Mouse (Mus musculus): Measurements from ENCODE around the gene Fam172a. TPM values are rescaled to one million over a fixed set of nuclear protein-coding genes. Genes with fewer than 3 reads are reported as not detected.

The Fam172a gene
- polyA plus RNA-seq, 1 experiment from 2014 or later: 53.6 TPM

DNA sequence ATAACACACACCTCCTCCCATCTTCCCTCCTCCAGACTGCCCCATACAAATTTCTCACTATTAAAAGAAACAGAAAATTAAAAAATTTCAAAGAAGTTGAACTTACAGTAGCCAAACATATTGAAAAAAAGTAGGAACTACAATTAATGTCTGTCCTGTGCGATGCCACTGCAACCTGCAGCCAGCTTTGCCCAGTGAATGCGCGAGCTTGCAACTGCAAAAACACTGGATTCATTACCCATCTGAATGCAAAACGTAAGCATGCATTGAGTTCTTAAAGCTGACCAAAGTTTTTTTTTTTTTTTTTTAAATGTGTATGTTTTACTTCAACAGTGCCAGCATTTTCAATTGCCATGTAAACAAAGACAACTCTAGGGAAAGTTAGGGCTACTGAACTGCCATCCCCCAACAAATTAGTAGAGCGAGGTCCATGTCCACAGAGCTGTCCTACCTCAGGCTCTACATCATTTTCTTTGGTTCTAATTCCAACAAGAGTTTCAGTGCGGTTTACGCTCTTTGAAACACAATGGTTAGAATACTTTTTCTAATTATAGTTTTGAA, 494.5 kb downstream of the Fam172a start:
- ATAC-seq (ENCODE audit: low FRiP score): no peak
- Histone ChIP-seq H3K27ac (ENCODE audit: low read depth, low read length) (peak overlapping the region; percentile 100), H3K36me3 (ENCODE audit: control insufficient read depth, insufficient read depth, low read length) (peaks cover 11% of the 10 kb centered on the region), H3K9ac (ENCODE audit: low read length) (peak overlapping the region; percentile 98), H3K27me3 (ENCODE audit: control insufficient read depth, insufficient read depth, low read length) (peaks cover 5% of the 10 kb centered on the region), H3K4me2 (peak overlapping the region; percentile 75), H3K4me1 (ENCODE audit: control insufficient read depth, insufficient read depth, low read length) (peaks cover 8% of the 10 kb centered on the region; the same call in 1 of the 2 replicates), H3K9me3 (ENCODE audit: control insufficient read depth, low read length) (no peaks in the 10 kb centered on the region), H3K4me3 (ENCODE audit: low read depth, low read length) (peak overlapping the region; percentile 96)
- 6% methylated on average over 7 of the region's 7 CpGs for WGBS
- peak; percentile 90 for DNase-seq (ENCODE audit: low spot score, missing footprints)

DNA sequence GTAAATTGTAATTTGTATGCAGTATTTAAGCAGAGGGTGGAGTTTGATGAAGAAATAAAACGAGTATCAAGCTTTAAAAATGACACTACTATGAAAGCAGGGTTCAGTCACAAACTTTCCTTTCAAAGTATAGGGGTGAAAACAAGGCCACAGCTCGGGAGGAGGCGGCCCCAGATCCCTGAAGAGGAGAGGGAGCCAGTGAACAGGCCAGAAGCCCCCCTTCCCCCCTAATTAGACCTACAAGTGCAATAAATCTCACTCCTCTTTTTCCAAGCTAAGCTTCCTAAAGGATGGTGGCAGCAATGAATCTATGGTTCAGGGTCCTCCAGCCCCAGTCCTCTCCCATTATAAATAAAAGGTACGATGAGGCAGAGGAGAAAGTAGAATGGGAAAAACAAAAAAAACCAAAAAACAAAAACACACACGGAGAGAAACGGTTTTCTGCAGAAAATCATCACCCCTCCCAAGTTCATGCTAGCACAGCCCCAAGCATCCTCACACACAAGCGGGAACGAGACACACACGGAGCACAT, 495.5 kb downstream of the Fam172a start:
- H3K36me3 ChIP-seq (ENCODE audit: control insufficient read depth, insufficient read depth, low read length): peaks cover 8% of the 10 kb centered on the region
- H3K4me3 ChIP-seq (ENCODE audit: low read depth, low read length): peak overlapping the region; percentile 96
- DNase-seq (ENCODE audit: low spot score, missing footprints) (peak; percentile 94), ATAC-seq (ENCODE audit: low FRiP score) (no peak)
- H3K27ac ChIP-seq (ENCODE audit: low read depth, low read length): peak overlapping the region; percentile 100
- H3K4me1 ChIP-seq (ENCODE audit: control insufficient read depth, insufficient read depth, low read length): peaks cover 3% of the 10 kb centered on the region; the same call in 1 of the 2 replicates
- peak overlapping the region; percentile 47 for H3K4me2 ChIP-seq
- peak overlapping the region; percentile 100 for H3K9ac ChIP-seq (ENCODE audit: low read length)
- no peaks in the 10 kb centered on the region for H3K9me3 ChIP-seq (ENCODE audit: control insufficient read depth, low read length)
- H3K27me3 ChIP-seq (ENCODE audit: control insufficient read depth, insufficient read depth, low read length): peaks cover 3% of the 10 kb centered on the region
- 0% methylated on average over 9 of the region's 9 CpGs for WGBS

DNA sequence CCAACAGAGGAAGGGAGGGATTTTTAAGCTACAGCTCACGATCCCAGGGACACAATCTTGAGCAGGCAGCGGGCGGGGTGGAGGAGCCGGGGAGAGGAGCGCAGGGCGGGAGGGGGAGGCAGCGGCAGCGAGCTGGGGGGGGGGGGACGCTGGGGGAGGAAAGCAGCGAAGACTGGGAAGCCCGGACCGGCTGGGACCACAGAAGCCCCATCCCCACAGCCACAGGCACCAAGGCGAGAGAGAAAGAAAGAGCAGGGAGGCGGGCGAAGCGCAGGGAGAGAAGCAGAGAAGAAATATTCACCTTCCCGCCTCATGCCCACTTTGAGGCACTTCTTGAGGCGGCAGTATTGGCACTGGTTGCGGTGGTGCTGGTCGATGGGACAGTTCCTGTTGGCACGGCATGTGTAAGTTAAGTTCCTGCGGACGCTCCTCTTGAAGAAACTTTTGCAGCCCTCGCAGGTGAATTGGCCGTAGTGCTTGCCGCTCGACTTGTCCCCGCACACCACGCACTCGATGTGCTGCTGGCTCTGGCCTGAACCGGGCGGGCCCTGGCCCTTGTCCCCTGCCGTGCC, 496.1 kb downstream of the Fam172a start:
- H3K4me2 ChIP-seq: peak overlapping the region; percentile 47
- H3K27me3 ChIP-seq (ENCODE audit: control insufficient read depth, insufficient read depth, low read length): peaks cover 3% of the 10 kb centered on the region
- 0% methylated on average over 28 of the region's 33 CpGs for WGBS
- peak overlapping the region; percentile 100 for H3K27ac ChIP-seq (ENCODE audit: low read depth, low read length)
- H3K36me3 ChIP-seq (ENCODE audit: control insufficient read depth, insufficient read depth, low read length): peaks cover 8% of the 10 kb centered on the region
- DNase-seq (ENCODE audit: low spot score, missing footprints): peak; percentile 98
- ATAC-seq (ENCODE audit: low FRiP score): no peak
- peak overlapping the region; percentile 100 for H3K9ac ChIP-seq (ENCODE audit: low read length)
- H3K4me3 ChIP-seq (ENCODE audit: low read depth, low read length): peak overlapping the region; percentile 96
- H3K9me3 ChIP-seq (ENCODE audit: control insufficient read depth, low read length): no peaks in the 10 kb centered on the region
- H3K4me1 ChIP-seq (ENCODE audit: control insufficient read depth, insufficient read depth, low read length): peaks cover 3% of the 10 kb centered on the region; the same call in 1 of the 2 replicates

DNA sequence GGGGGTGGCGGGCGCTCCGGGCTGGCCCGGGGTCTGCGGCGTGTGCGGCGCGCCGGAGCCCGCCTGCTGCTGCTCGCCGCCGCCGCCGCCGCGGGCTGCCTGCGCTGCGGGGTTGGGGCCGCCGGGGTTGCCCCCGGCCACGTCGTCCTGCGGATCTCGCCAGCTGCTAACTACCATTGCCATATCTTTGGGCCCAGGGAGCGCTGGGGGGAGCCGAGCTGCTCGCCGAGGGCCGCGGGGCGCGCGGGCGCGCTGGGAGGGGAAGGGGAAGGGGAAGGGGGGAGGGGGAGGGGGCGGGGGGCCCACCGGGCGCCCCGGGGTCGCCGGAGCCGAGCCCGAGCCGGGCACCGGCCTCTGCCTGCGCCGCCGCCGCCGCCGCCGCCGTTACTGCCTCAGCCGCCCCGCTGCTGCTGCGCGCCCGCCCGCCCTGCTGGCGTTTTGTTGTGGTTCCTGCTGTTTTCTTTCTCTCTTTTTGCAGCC, 496.6 kb downstream of the Fam172a start:
- H3K9ac ChIP-seq (ENCODE audit: low read length): peak overlapping the region; percentile 100
- H3K9me3 ChIP-seq (ENCODE audit: control insufficient read depth, low read length): no peaks in the 10 kb centered on the region
- H3K4me2 ChIP-seq: peak overlapping the region; percentile 47
- H3K4me3 ChIP-seq (ENCODE audit: low read depth, low read length): peak overlapping the region; percentile 96
- peak overlapping the region; percentile 100 for H3K27ac ChIP-seq (ENCODE audit: low read depth, low read length)
- under 1% methylated on average over 32 of the region's 63 CpGs for WGBS
- peaks cover 3% of the 10 kb centered on the region for H3K27me3 ChIP-seq (ENCODE audit: control insufficient read depth, insufficient read depth, low read length)
- H3K36me3 ChIP-seq (ENCODE audit: control insufficient read depth, insufficient read depth, low read length): peaks cover 8% of the 10 kb centered on the region
- ATAC-seq (ENCODE audit: low FRiP score): peak; percentile 7
- no peak for DNase-seq (ENCODE audit: low spot score, missing footprints)
- peaks cover 3% of the 10 kb centered on the region; the same call in 1 of the 2 replicates for H3K4me1 ChIP-seq (ENCODE audit: control insufficient read depth, insufficient read depth, low read length)

DNA sequence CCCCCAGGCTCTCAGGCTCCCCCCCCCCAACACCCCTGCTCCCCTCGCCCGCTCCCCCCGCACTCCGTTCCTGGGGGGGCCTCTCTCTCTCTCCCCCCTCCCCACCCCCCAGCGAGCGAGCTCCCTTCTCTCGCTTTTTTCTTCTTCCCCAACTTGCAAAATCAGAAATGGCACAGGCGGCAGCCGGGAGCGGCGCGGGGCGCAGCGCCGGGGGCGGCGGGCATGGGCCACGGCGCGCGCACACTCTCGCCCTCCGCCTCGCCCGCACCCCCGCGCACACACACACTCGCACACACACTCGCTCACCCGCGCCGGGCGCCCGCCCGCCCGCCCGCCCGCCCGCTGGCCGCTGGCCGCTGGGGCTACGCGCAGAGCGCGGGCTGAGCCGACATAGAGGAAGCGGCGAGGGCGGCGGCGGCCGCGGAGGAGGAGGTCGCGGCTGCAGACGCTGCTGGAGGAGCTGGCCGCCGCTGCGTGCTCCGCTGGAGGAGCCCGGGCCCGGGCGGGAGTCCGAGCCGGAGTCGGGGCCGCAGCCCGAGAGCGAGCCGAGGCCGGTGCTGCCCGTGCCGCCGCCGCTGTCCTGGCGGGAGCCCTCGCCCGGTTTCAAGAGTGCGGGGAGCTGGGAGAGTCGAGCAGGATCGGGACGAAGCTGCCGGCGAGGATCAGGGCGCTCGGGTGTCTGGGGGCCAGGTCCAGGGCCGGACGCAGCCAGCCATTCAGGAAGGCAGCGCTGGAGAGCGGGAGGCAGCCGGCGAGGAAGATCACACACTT, 497.2 kb downstream of the Fam172a start:
- ATAC-seq (ENCODE audit: low FRiP score) (peak; percentile 6), DNase-seq (ENCODE audit: low spot score, missing footprints) (peak; percentile 97)
- Histone ChIP-seq H3K4me1 (ENCODE audit: control insufficient read depth, insufficient read depth, low read length) (peaks cover 3% of the 10 kb centered on the region; the same call in 1 of the 2 replicates), H3K9me3 (ENCODE audit: control insufficient read depth, low read length) (no peaks in the 10 kb centered on the region), H3K4me2 (peak overlapping the region; percentile 47), H3K36me3 (ENCODE audit: control insufficient read depth, insufficient read depth, low read length) (peaks cover 8% of the 10 kb centered on the region), H3K4me3 (ENCODE audit: low read depth, low read length) (peak overlapping the region; percentile 96), H3K9ac (ENCODE audit: low read length) (peak overlapping the region; percentile 100), H3K27ac (ENCODE audit: low read depth, low read length) (peak overlapping the region; percentile 100), H3K27me3 (ENCODE audit: control insufficient read depth, insufficient read depth, low read length) (peaks cover 3% of the 10 kb centered on the region)
- under 1% methylated on average over 87 of the region's 92 CpGs for WGBS

DNA sequence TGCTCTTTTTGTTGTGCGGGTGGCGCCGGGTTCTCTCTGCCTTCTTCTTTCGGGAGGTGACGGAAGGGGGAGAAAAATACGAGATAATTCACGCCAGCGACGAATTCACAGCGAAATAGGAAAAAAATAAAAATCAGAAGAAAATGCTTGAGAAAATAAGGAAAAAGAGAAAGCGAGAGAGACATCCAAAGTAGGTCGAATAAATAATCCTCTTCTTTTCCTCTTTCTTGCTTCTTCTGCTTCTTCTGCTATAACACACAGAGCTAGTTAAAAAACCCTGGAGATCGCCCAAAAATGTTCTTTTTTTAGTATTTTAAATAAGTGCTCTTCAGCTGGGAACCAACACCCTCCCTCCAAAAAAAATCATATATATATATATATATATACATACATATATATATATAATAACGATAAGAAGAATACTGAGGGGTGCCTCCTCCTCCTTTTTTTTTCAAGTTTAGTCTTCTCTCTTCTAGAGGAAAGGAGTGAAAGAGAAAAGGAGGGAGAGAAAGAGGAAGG, 497.9 kb downstream of the Fam172a start, which contains the start of gene Nr2f1:
Gene Nr2f1 (minus strand): TSS at position 116 of the 519 bp plus-strand sequence.
- H3K36me3 ChIP-seq (ENCODE audit: control insufficient read depth, insufficient read depth, low read length): peaks cover 8% of the 10 kb centered on the region
- peak within 1 kb of the TSS; percentile 100 for H3K27ac ChIP-seq (ENCODE audit: low read depth, low read length)
- peak within 1 kb of the TSS; percentile 96 for H3K4me3 ChIP-seq (ENCODE audit: low read depth, low read length)
- WGBS: 0% methylated on average over 14 of the region's 14 CpGs
- peaks cover 5% of the 10 kb centered on the region for H3K4me1 ChIP-seq (ENCODE audit: control insufficient read depth, insufficient read depth, low read length)
- H3K27me3 ChIP-seq (ENCODE audit: control insufficient read depth, insufficient read depth, low read length): peaks cover 3% of the 10 kb centered on the region
- peak within 1 kb of the TSS; percentile 100 for H3K9ac ChIP-seq (ENCODE audit: low read length)
- ATAC-seq (ENCODE audit: low FRiP score) (no peak), DNase-seq (ENCODE audit: low spot score, missing footprints) (no peak)
- H3K4me2 ChIP-seq: peak within 1 kb of the TSS; percentile 47
- H3K9me3 ChIP-seq (ENCODE audit: control insufficient read depth, low read length): no peaks in the 10 kb centered on the region

DNA sequence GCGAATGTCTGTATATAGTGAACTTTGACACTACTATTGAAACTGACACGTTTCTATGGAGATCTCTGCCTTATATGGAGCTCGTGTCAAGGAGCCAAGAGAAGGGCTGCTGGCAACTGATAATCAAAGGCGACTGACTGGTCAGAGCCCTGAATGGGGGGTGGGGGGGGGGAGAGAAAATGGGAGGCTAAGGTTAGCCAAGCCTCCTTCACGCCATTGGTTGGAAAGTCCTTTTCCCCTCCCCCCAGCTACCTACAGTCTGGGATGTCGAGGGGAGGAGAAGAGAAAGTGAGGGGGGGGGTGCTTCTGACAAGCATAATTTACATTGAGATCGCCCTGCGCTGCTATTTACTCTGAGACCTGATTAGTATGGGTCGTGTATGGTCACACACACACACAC, 498.6 kb downstream of the Fam172a start:
- Histone ChIP-seq H3K27ac (ENCODE audit: low read depth, low read length) (peak overlapping the region; percentile 100; the same call in 1 of the 2 replicates), H3K27me3 (ENCODE audit: control insufficient read depth, insufficient read depth, low read length) (no peaks in the 10 kb centered on the region), H3K4me2 (peak overlapping the region; percentile 47), H3K9me3 (ENCODE audit: control insufficient read depth, low read length) (no peaks in the 10 kb centered on the region), H3K4me1 (ENCODE audit: control insufficient read depth, insufficient read depth, low read length) (peaks cover 10% of the 10 kb centered on the region), H3K9ac (ENCODE audit: low read length) (peak overlapping the region; percentile 48; the same call in 1 of the 2 replicates), H3K4me3 (ENCODE audit: low read depth, low read length) (peak overlapping the region; percentile 96), H3K36me3 (ENCODE audit: control insufficient read depth, insufficient read depth, low read length) (peaks cover 2% of the 10 kb centered on the region)
- under 1% methylated on average over 9 of the region's 9 CpGs for WGBS
- ATAC-seq (ENCODE audit: low FRiP score) (peak; percentile 79), DNase-seq (ENCODE audit: low spot score, missing footprints) (peak; percentile 97)

DNA sequence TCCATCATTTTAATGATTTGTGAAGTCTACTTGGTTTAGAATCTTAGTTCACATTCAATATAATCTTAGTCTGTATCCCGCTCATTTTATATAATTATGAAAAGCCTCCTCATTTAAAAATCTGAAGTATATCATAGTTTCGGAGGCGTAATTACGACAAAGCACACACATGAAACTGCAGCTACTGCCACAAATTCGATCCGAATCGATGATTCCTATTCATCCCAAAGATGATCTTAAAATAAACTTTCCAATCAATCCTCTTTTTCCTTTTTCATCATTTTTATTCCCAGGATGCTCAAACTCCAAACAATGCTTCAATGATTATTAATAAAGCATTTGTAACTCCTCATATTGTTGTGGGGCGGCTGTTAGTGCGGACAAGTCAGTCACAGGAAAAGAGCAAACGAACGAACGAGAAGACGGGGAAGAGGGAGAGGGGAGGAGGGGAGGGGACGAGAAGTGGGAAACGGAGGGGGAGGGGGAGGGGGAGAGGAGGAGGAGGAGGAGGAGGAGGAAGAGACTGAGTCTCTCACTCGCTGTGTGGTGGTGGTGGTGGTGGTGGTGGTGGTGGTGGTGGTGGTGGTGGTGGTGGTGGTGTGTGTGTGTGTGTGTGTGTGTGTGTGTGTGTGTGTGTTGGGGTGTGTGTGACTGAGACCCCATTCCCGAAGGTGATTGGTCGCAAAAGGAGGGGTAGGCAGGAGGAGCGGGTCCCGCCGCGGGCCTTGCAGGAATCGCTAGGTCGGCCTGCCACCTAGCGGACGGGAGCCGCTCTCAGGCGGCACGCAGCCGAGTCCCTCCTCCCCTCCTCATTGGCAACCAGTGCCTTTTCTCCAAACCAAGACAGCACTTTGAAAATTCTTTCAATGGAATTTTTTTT, 499.4 kb downstream of the Fam172a start:
- under 1% methylated on average over 26 of the region's 30 CpGs for WGBS

More for the DNA sequence above, 499.4 kb downstream of the Fam172a start:
- ATAC-seq (ENCODE audit: low FRiP score): peak; percentile 60
- H3K27ac ChIP-seq (ENCODE audit: low read depth, low read length): peak overlapping the region; percentile 96
- H3K36me3 ChIP-seq (ENCODE audit: control insufficient read depth, insufficient read depth, low read length): no peaks in the 10 kb centered on the region
- H3K4me2 ChIP-seq: peak overlapping the region; percentile 84
- H3K4me1 ChIP-seq (ENCODE audit: control insufficient read depth, insufficient read depth, low read length): peaks cover 13% of the 10 kb centered on the region
- H3K4me3 ChIP-seq (ENCODE audit: low read depth, low read length): peak overlapping the region; percentile 96
- H3K9me3 ChIP-seq (ENCODE audit: control insufficient read depth, low read length): no peaks in the 10 kb centered on the region
- H3K27me3 ChIP-seq (ENCODE audit: control insufficient read depth, insufficient read depth, low read length): 0 out of 2 replicates have a peak, but pooled peaks cover 2% of the 10 kb centered on the region
- peak overlapping the region; percentile 95 for H3K9ac ChIP-seq (ENCODE audit: low read length)
- DNase-seq (ENCODE audit: low spot score, missing footprints): peak; percentile 97
